Mouse (Mus musculus): ENCODE results near the gene Erbb3. TPM values are rescaled to one million over a fixed set of nuclear protein-coding genes. Genes with fewer than 3 reads are reported as not detected.
A peak's percentile ranks its signal among the peaks of the same experiment; 100 is the strongest.
"Not testable (repeated sequence)": the region's sequence is repeated elsewhere in the genome, so short reads cannot be mapped to it uniquely, and the experiment has no call there.

Erbb3 gene
- total and polyA plus RNA-seq, 2 experiments from 2014 or later = 0.41 to 1.3 TPM

- Histone ChIP-seq H3K27me3 (ENCODE audit: insufficient read depth, low read length) (no peaks in the 10 kb centered on the region), H3K36me3 (ENCODE audit: insufficient read depth) (peaks cover 22% of the 10 kb centered on the region), H3K27ac (ENCODE audit: low read depth, low read length) (no peak overlapping the region), H3K9me3 (ENCODE audit: low read length) (no peaks in the 10 kb centered on the region), H3K4me3 (ENCODE audit: low read depth, low read length) (no peak overlapping the region), H3K9ac (no peak overlapping the region), H3K4me2 (ENCODE audit: low read depth) (no peak overlapping the region), H3K4me1 (ENCODE audit: insufficient read depth) (0 out of 2 replicates have a peak, but pooled peaks cover 3% of the 10 kb centered on the region)
- no peak for TF ChIP-seq CTCF (IDR thresholded peaks at IDR 0.05; ENCODE audit: low read depth)
- ATAC-seq (no peak), DNase-seq (no peak)
Measured at GRCm38 (mm10) chr10:128620241-128620640, 30.8 kb upstream of the Erbb3 start.

DNA sequence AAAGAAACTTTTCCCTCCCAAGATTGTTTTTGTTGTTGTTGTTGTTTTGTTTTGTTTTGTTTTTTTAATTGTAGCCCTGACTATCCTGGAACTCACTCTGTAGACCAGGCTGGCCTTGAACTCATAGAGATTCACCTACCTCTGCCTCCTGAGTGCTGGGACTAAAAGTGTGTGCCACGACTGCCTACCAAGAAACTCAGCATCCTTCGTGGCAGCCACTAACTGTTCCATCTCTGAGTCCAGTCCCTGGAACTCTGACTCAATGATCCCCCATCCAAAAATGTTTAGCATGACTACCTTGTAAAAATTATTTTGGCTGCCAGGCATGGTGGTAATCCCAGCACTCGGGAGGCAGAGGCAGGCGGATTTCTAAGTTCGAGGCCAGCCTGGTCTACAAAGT, 29.7 kb upstream of the Erbb3 start:
- not testable (repeated sequence) for H3K27me3 ChIP-seq (ENCODE audit: insufficient read depth, low read length); H3K27ac ChIP-seq (ENCODE audit: low read depth, low read length); DNase-seq; H3K4me2 ChIP-seq (ENCODE audit: low read depth); H3K4me3 ChIP-seq (ENCODE audit: low read depth, low read length); ATAC-seq; H3K9ac ChIP-seq; H3K4me1 ChIP-seq (ENCODE audit: insufficient read depth); H3K9me3 ChIP-seq (ENCODE audit: low read length)
- 86% methylated on average over 5 of the region's 5 CpGs for WGBS
- peaks cover 13% of the 10 kb centered on the region for H3K36me3 ChIP-seq (ENCODE audit: insufficient read depth)

DNA sequence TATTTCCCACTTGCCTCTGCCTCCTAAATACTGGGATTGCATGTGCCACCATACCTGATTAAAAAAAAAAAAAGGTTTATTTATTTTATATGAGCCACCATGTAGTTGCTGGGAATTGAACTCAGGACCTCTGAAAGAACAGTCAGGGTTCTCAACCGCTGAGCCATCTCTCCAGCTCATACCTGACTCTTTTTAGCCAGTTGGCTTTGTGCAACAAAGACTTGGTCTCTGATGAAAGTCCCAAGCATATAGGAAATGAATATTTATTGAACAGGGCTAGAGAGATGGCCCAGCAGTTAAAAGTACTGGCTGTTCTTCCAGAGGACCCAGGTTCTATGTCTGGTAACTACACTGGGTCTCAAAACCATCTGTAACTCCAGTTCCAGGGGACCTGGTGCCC, 29.1 kb upstream of the Erbb3 start:
- WGBS = 92% methylated on average over 1 of the region's 1 CpGs
- ATAC-seq (no peak), DNase-seq (no peak)
- H3K4me2 ChIP-seq (ENCODE audit: low read depth) = no peak overlapping the region
- peaks cover 7% of the 10 kb centered on the region; the same call in 1 of the 2 replicates for H3K36me3 ChIP-seq (ENCODE audit: insufficient read depth)
- H3K9me3 ChIP-seq (ENCODE audit: low read length) = no peaks in the 10 kb centered on the region
- H3K4me1 ChIP-seq (ENCODE audit: insufficient read depth) = no peaks in the 10 kb centered on the region
- H3K27me3 ChIP-seq (ENCODE audit: insufficient read depth, low read length) = no peaks in the 10 kb centered on the region
- H3K4me3 ChIP-seq (ENCODE audit: low read depth, low read length) = no peak overlapping the region
- no peak for TF ChIP-seq CTCF (IDR thresholded peaks at IDR 0.05; ENCODE audit: low read depth)
- no peak overlapping the region for H3K9ac ChIP-seq
- H3K27ac ChIP-seq (ENCODE audit: low read depth, low read length) = no peak overlapping the region

DNA sequence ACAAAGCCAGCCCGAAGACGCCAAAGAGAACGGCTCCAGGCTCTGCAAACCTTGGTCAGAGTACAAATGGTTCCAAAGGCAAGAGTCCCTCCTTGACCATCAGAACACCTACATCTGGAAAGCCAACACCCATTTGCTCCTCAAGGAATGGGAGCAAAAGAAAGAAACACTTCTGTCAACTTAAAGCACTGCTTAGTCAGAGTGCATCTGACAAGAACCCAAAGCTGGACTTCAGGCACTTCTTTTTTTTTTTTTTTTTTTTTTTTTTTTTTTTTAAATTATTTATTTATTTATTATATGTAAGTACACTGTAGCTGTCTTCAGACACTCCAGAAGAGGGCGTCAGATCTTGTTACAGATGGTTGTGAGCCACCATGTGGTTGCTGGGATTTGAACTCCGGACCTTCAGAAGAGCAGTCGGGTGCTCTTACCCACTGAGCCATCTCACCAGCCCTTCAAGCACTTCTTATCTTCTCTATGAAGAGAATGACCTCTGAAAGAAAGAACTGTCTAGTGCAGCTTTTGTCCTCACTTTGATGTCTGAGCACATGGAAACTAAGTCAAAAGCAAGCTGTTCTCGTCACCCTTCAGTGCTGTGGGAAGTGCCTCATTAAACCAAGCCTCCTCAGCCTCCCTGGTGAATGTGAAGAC, 26.5 kb upstream of the Erbb3 start:
- not testable (repeated sequence) for H3K9ac ChIP-seq; H3K36me3 ChIP-seq (ENCODE audit: insufficient read depth); H3K9me3 ChIP-seq (ENCODE audit: low read length); ATAC-seq; DNase-seq; H3K27me3 ChIP-seq (ENCODE audit: insufficient read depth, low read length); H3K4me3 ChIP-seq (ENCODE audit: low read depth, low read length); H3K4me1 ChIP-seq (ENCODE audit: insufficient read depth); H3K4me2 ChIP-seq (ENCODE audit: low read depth); H3K27ac ChIP-seq (ENCODE audit: low read depth, low read length)
- 88% methylated on average over 6 of the region's 7 CpGs for WGBS

GRCm38 (mm10) chr10:128614934-128615333, 25.5 kb upstream of the Erbb3 start:
- no peak for DNase-seq
- no peak overlapping the region for H3K27ac ChIP-seq (ENCODE audit: low read depth, low read length)
- H3K27me3 ChIP-seq (ENCODE audit: insufficient read depth, low read length) = no peaks in the 10 kb centered on the region
- H3K4me2 ChIP-seq (ENCODE audit: low read depth) = no peak overlapping the region
- no peak overlapping the region for H3K9ac ChIP-seq
- no peaks in the 10 kb centered on the region for H3K4me1 ChIP-seq (ENCODE audit: insufficient read depth)
- no peaks in the 10 kb centered on the region for H3K9me3 ChIP-seq (ENCODE audit: low read length)
- no peaks in the 10 kb centered on the region for H3K36me3 ChIP-seq (ENCODE audit: insufficient read depth)
- ATAC-seq = no peak
- H3K4me3 ChIP-seq (ENCODE audit: low read depth, low read length) = no peak overlapping the region
- 56% methylated on average over 3 of the region's 3 CpGs for WGBS
- 0 out of 2 replicates have a peak, but pooled peaks have one; percentile 1 for TF ChIP-seq CTCF (IDR thresholded peaks at IDR 0.05; ENCODE audit: low read depth)

GRCm38 (mm10) chr10:128613820-128614219, 24.4 kb upstream of the Erbb3 start:
- 65% methylated on average over 4 of the region's 4 CpGs for WGBS
- not testable (repeated sequence) for DNase-seq; H3K36me3 ChIP-seq (ENCODE audit: insufficient read depth); ATAC-seq; H3K9ac ChIP-seq; H3K4me3 ChIP-seq (ENCODE audit: low read depth, low read length); H3K9me3 ChIP-seq (ENCODE audit: low read length); H3K4me1 ChIP-seq (ENCODE audit: insufficient read depth); H3K27ac ChIP-seq (ENCODE audit: low read depth, low read length); H3K27me3 ChIP-seq (ENCODE audit: insufficient read depth, low read length); H3K4me2 ChIP-seq (ENCODE audit: low read depth)

DNA sequence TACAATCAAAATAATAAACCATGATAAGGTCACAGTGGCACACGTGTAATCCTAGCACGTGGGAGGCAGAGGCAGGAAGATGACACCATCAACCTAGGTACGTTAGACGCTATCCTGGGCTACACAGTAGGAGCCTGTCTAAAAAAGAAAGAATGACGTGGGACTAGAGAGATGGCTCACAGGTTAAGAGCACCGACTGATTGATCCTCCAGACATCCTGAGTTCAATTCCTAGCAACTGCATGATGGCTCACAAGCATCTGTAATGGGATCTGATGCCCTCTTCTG, 23.6 kb upstream of the Erbb3 start:
- Histone ChIP-seq H3K27me3 (ENCODE audit: insufficient read depth, low read length) (no peaks in the 10 kb centered on the region), H3K4me2 (ENCODE audit: low read depth) (no peak overlapping the region), H3K4me3 (ENCODE audit: low read depth, low read length) (no peak overlapping the region), H3K9me3 (ENCODE audit: low read length) (no peaks in the 10 kb centered on the region), H3K36me3 (ENCODE audit: insufficient read depth) (no peaks in the 10 kb centered on the region), H3K27ac (ENCODE audit: low read depth, low read length) (no peak overlapping the region), H3K4me1 (ENCODE audit: insufficient read depth) (no peaks in the 10 kb centered on the region), H3K9ac (no peak overlapping the region)
- no peak for DNase-seq
- WGBS = 42% methylated on average over 6 of the region's 6 CpGs
- TF ChIP-seq CTCF (IDR thresholded peaks at IDR 0.05; ENCODE audit: low read depth) = no peak
- ATAC-seq = no peak

Measured in forebrain, postnatal 0 days (tissue).